Mouse (Mus musculus) limb, embryonic 13.5 days (tissue): ENCODE measurements around the gene Gm17304. TPM values are rescaled to one million over a fixed set of nuclear protein-coding genes. Genes with fewer than 3 reads are reported as not detected.

Source experiments
- ATAC-seq: fragments of 200-750 bp; cut with Nextera tagmentation; 2 replicates; pipeline ENCODE4 v1.8.0; 2017; ENCODE audit warnings: low read depth, moderate number of reproducible peaks, moderate TSS enrichment; ENCODE audit not compliant: low FRiP score
- H3K27ac ChIP-seq: fragments of 300-500 bp; sonication (generic); 2 replicates; pipeline ENCODE4 v1.5.1; 2015; ENCODE audit warnings: inconsistent platforms, mild to moderate bottlenecking, moderate library complexity
- H3K27me3 ChIP-seq: fragments of 300-500 bp; sonication (generic); 2 replicates; pipeline ENCODE4 v1.6.1; 2015; ENCODE audit warnings: mild to moderate bottlenecking, inconsistent platforms
- H3K36me3 ChIP-seq: fragments of 300-500 bp; sonication (generic); 2 replicates; pipeline ENCODE4 v1.6.1; 2015; ENCODE audit warnings: inconsistent platforms, mild to moderate bottlenecking, moderate library complexity
- H3K4me1 ChIP-seq: fragments of 300-500 bp; sonication (generic); 2 replicates; pipeline ENCODE4 v1.6.1; 2015; ENCODE audit warnings: inconsistent platforms
- H3K4me2 ChIP-seq: fragments of 300-500 bp; sonication (generic); replicated peaks from 2 replicates; pipeline ENCODE4 v1.6.1; 2015; ENCODE audit warnings: inconsistent platforms, mild to moderate bottlenecking, moderate library complexity
- H3K4me3 ChIP-seq: fragments of 300-500 bp; sonication (generic); 2 replicates; pipeline ENCODE4 v1.5.1; 2015; ENCODE audit warnings: moderate library complexity, mild to moderate bottlenecking, inconsistent platforms
- H3K9ac ChIP-seq: fragments of 300-500 bp; sonication (generic); 2 replicates; pipeline ENCODE4 v1.6.1; 2015; ENCODE audit warnings: mild to moderate bottlenecking, inconsistent platforms
- H3K9me3 ChIP-seq: fragments of 300-500 bp; sonication (generic); 2 replicates; pipeline ENCODE4 v1.6.1; 2016; ENCODE audit warnings: inconsistent platforms
- WGBS: fragments of 180-500 bp; shearing (Covaris S2); methylation state at CpG from one replicate; pipeline ENCODE4 v1.1.7; 2015; 5-methylcytosine and 5-hydroxymethylcytosine counted together
- polyA plus RNA-seq: library from polyadenylated mRNA; unstranded; fragments of >200 nt; fragmentation: Nextera tagmentation; extraction: Ambion mirVana; gene quantifications from 2 replicates; pipeline ENCODE4 v1.2.1, GENCODE M21; 2015

The Gm17304 gene
- polyA plus RNA-seq, 1 experiment from 2014 or later = not detected

DNA sequence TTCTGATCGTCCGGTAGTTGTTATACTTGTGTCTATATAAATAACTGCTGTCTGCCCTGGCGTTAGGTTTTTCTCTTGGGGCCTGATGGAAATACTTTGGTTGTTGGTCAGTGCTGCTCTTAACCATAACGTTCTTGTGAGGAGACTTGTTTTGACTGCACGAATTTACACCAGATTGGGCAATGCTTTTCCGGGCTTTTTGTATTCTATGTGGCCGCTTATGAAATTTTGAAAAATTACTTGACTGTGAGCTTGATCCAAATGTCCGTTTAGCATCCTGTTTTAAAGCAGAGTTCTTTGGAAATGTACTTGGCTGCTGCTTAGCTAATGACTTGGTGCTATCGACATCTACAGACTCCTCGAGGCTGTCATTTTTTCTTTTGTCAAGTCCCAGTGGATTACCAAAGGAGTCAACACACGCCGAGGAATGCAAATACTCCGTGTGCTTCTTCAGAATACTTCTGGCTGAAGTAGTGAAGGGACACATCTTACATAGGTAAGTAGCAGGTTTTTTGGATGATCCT is 27.6 kb downstream of the Gm17304 start:
- 92% methylated on average over 13 of the region's 13 CpGs for WGBS
- no peak overlapping the region for H3K4me2 ChIP-seq

GRCm38 (mm10) chr5:106639627-106640026 is 30.7 kb downstream of the Gm17304 start:
- H3K9me3 ChIP-seq = no peaks in the 10 kb centered on the region
- peaks cover 42% of the 10 kb centered on the region for H3K36me3 ChIP-seq
- H3K9ac ChIP-seq = no peak overlapping the region
- no peak overlapping the region for H3K27ac ChIP-seq
- 92% methylated on average over 2 of the region's 2 CpGs for WGBS
- H3K4me3 ChIP-seq = no peak overlapping the region
- no peak for ATAC-seq
- no peak overlapping the region for H3K4me2 ChIP-seq
- H3K27me3 ChIP-seq = no peaks in the 10 kb centered on the region
- peaks cover 3% of the 10 kb centered on the region; the same call in 1 of the 2 replicates for H3K4me1 ChIP-seq

More for the DNA sequence above, 27.6 kb downstream of the Gm17304 start:
- H3K9me3 ChIP-seq = no peaks in the 10 kb centered on the region
- peaks cover 12% of the 10 kb centered on the region for H3K4me1 ChIP-seq
- no peak overlapping the region for H3K9ac ChIP-seq
- H3K27ac ChIP-seq = no peak overlapping the region
- no peak overlapping the region for H3K4me3 ChIP-seq
- H3K27me3 ChIP-seq = no peaks in the 10 kb centered on the region
- ATAC-seq = no peak
- peaks cover 44% of the 10 kb centered on the region for H3K36me3 ChIP-seq

DNA sequence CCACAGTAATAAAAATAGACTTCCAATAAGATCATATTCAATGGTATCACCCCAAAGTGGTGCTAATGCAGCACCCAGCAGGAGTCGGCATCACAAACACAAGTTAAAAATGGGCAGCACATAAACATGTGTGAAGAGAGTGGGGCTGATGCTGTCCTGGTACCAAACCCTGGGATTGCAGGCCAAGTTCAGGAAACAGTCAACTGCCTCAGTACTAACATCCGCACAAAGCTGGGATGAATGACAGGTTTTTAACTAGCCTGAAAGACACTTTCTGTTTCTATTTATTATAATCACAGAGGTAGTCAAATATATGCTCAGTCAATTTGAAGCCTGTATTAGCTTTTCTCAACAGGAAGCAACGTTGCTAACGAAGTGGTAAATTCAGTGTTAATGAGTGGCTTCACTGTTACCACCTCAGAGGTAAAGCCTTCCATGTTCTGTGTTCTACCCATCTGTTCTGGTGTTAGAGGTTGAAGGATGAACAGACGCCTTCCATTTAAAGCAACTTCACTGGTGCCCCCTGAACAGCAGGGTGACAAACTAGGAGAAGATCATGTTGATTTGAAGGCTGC is 31.4 kb downstream of the Gm17304 start:
- ATAC-seq = no peak

DNA sequence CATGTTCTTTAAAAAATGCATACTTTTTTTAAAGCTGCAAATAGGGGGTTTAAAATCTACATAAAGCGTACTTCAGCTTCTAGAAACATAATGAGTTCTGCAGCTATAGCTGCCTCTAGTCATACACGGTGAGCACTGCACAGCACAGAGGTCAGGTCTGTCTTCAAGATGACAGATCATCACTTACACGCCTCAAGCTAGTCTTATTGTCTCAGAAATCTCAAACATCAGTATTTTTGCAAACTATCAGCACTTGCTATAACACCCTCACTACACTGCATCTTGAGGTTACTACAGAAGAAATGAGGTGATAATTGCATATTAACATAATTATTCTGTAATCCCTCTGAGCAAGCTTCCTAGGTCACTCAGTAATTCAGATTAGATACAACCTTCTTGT is 33.0 kb downstream of the Gm17304 start:
- ATAC-seq = no peak
- 78% methylated on average over 3 of the region's 3 CpGs for WGBS
- no peak overlapping the region for H3K27ac ChIP-seq
- no peaks in the 10 kb centered on the region for H3K9me3 ChIP-seq
- H3K4me3 ChIP-seq = no peak overlapping the region
- peaks cover 3% of the 10 kb centered on the region; the same call in 1 of the 2 replicates for H3K4me1 ChIP-seq
- no peak overlapping the region for H3K9ac ChIP-seq
- no peaks in the 10 kb centered on the region for H3K27me3 ChIP-seq
- H3K36me3 ChIP-seq = peaks cover 19% of the 10 kb centered on the region
- no peak overlapping the region for H3K4me2 ChIP-seq

More for the DNA sequence above, 31.4 kb downstream of the Gm17304 start:
- H3K36me3 ChIP-seq = peaks cover 35% of the 10 kb centered on the region
- 52% methylated on average over 5 of the region's 5 CpGs for WGBS
- no peaks in the 10 kb centered on the region for H3K9me3 ChIP-seq
- H3K4me2 ChIP-seq = no peak overlapping the region
- H3K27ac ChIP-seq = no peak overlapping the region
- no peaks in the 10 kb centered on the region for H3K27me3 ChIP-seq
- H3K4me3 ChIP-seq = no peak overlapping the region
- H3K4me1 ChIP-seq = peaks cover 3% of the 10 kb centered on the region; the same call in 1 of the 2 replicates
- H3K9ac ChIP-seq = no peak overlapping the region

GRCm38 (mm10) chr5:106643434-106643833 is 34.5 kb downstream of the Gm17304 start:
- Histone ChIP-seq H3K27me3 (no peaks in the 10 kb centered on the region), H3K9me3 (no peaks in the 10 kb centered on the region), H3K4me2 (no peak overlapping the region), H3K4me1 (peaks cover 3% of the 10 kb centered on the region; the same call in 1 of the 2 replicates), H3K4me3 (no peak overlapping the region), H3K27ac (no peak overlapping the region), H3K36me3 (peaks cover 4% of the 10 kb centered on the region; the same call in 1 of the 2 replicates), H3K9ac (no peak overlapping the region)
- 76% methylated on average over 4 of the region's 4 CpGs for WGBS
- ATAC-seq = no peak

DNA sequence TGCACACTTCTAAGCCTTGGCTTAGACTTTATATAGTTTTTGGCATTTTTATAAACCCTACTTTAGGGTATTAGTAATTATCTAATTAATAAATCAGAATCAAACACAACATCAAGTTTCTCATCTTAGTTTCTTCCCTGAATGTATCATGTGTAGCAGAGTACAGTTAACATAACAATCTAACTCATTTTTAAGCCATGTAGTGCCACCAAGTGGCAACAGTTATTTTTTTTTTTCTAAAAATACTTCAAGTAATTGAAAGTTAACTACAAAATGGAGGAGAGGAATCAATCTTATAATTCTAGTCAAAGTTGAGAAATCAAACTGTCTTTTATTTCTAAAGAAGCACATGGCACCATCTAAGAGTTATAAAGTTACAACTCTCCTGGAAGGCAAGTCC is 40.5 kb downstream of the Gm17304 start:
- Histone ChIP-seq H3K4me2 (no peak overlapping the region), H3K9ac (no peak overlapping the region), H3K9me3 (no peaks in the 10 kb centered on the region), H3K36me3 (peaks cover 5% of the 10 kb centered on the region; the same call in 1 of the 2 replicates), H3K27me3 (no peaks in the 10 kb centered on the region), H3K4me3 (no peak overlapping the region), H3K27ac (no peak overlapping the region), H3K4me1 (no peaks in the 10 kb centered on the region)
- ATAC-seq = no peak

DNA sequence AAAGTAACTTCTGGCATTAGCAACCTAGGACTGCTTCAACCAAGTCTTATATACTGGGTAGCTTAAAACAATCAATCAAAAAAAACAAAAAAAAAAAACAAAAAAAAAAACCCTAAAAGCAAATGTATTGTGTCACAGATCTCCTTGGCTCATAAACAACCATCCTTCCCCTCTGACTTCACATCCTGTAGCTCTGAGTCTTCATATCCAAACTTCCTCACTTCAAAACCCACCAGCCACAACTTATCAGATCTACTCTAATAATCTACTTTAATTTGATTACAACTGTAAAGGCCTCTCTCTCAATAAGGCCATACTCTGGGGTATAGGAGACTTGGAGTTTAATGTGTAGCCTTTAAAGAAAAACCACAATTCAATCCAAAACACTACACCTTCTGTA is 41.1 kb downstream of the Gm17304 start:
- H3K9me3 ChIP-seq = no peaks in the 10 kb centered on the region
- H3K27ac ChIP-seq = no peak overlapping the region
- H3K4me3 ChIP-seq = no peak overlapping the region
- no peaks in the 10 kb centered on the region for H3K27me3 ChIP-seq
- H3K9ac ChIP-seq = no peak overlapping the region
- H3K4me2 ChIP-seq = no peak overlapping the region
- no peak for ATAC-seq
- H3K36me3 ChIP-seq = peaks cover 10% of the 10 kb centered on the region
- no peaks in the 10 kb centered on the region for H3K4me1 ChIP-seq

GRCm38 (mm10) chr5:106652220-106652753 is 43.4 kb downstream of the Gm17304 start:
- Histone ChIP-seq H3K27ac (no peak overlapping the region), H3K36me3 (peaks cover 19% of the 10 kb centered on the region), H3K9ac (no peak overlapping the region), H3K4me1 (no peaks in the 10 kb centered on the region), H3K27me3 (no peaks in the 10 kb centered on the region), H3K9me3 (no peaks in the 10 kb centered on the region), H3K4me2 (no peak overlapping the region), H3K4me3 (no peak overlapping the region)
- no peak for ATAC-seq
- 82% methylated on average over 4 of the region's 4 CpGs for WGBS

DNA sequence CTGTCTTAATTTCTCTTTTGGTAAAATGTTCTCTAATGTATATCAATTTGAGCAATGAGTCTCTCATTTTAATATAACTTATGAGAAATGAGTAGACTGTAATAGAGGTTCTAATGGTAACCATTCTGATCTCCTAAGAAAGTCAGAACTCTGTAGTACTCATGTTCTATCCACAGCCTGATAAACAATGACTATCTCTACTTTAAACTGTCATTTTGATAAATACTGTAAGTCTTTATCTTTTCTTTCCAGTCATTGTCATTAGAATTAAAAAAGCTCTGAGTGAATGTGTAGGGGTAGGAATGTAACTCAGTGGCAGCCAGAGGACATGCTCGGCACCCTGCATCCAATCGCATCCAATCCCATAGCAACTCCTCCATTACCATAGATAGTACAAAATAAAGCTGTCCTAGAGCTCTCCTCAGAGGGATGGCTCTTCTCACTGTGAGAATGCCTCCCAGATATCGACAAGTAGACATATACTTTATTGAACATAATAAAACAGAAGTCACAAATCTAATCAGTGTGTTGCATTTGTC is 44.0 kb downstream of the Gm17304 start:
- WGBS = 97% methylated on average over 3 of the region's 3 CpGs
- Histone ChIP-seq H3K36me3 (peaks cover 19% of the 10 kb centered on the region), H3K4me3 (no peak overlapping the region), H3K9me3 (no peaks in the 10 kb centered on the region), H3K4me1 (no peaks in the 10 kb centered on the region), H3K4me2 (no peak overlapping the region), H3K9ac (no peak overlapping the region), H3K27me3 (no peaks in the 10 kb centered on the region), H3K27ac (no peak overlapping the region)
- ATAC-seq = no peak

Other genes starting within 250 kb of the Gm17304 start
- not detected in 2 replicates for gene Barhl2, start 150.9 kb upstream of the Gm17304 start, polyA plus RNA-seq
- 80.6 and 84.7 TPM in 2 replicates for gene Zfp644, start 88.2 kb downstream of the Gm17304 start, polyA plus RNA-seq